Mouse (Mus musculus): ENCODE data around the gene Spem2.

DNA sequence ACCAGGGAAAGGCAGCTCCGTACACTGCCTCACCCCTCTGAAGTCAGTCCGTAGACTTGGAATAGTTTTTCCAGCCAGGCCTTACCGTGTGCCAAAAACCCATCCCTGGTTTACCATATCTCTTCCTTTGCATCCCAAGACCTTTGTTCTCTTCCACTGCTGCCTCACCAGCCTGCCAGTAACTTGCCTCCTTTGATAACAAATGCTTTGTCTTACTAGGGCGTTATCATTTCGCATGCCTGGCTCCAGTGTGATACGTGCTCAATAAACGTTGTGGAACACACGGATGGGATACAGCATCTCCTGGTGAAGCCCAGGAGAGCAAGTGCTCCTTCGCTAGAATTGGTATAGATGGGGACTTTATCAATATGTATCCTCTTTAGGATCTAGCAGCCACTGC, 49.1 kb upstream of the Spem2 start:
- TF ChIP-seq POLR2A (IDR thresholded peaks at IDR 0.05; ENCODE audit: borderline replicate concordance, extremely low read depth, low read depth, low read length) (no peak), CTCF (IDR thresholded peaks at IDR 0.05; ENCODE audit: insufficient read depth, low read length) (no peak)

Measured in lung, adult 2 months (tissue).